Mouse (Mus musculus): ENCODE data around the gene Arl4c.

GRCm38 (mm10) chr1:88727369-88727768 is 25.3 kb upstream of the Arl4c start:
- TF ChIP-seq CTCF (IDR thresholded peaks at IDR 0.05; ENCODE audit: insufficient read depth, low read depth, low read length) = no peak
- no peak for TF ChIP-seq POLR2A (IDR thresholded peaks at IDR 0.05; ENCODE audit: insufficient read depth, low read depth, low read length)

Measured in olfactory bulb, adult 2 months (tissue).